Mouse (Mus musculus): ENCODE data around the gene Slc24a3.

- TF ChIP-seq EP300 (IDR thresholded peaks at IDR 0.05; ENCODE audit: low read depth) = no peak
- no peak for TF ChIP-seq CTCF (IDR thresholded peaks at IDR 0.05; ENCODE audit: low read depth)
These were observed 175.4 kb downstream of the Slc24a3 start for GRCm38 (mm10) chr2:145342956-145343355.

All from liver, embryonic 14.5 days (tissue).